Comparison of ENCODE assay signal across 8 mouse cellular contexts in the genomic region with DNA sequence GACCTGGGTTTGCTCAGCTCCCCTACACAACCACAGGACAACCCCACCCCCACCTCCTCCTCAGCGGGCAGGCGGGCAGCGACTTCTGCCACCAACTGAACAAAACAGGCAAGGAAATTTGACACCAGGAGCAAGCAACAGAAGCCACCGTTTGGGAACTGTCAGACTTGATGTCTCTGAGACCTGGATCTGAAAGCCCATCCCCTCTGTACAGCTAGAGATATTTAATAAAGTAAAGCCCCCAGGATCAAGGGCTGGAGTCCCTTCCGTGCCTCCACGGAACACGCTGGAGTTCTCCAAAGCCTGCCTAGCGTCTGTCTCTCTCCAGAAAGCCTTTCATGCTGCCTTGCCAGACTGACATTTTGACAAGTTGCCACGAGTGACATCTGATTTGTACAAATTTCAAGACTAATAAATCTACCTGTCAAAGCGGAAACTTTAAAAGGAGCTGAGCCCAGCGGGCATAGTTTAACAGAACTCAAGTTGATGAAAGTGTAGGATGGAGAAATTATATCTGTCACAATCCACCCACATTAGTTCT.
A peak's percentile ranks its signal among the peaks of the same experiment; 100 is the strongest.
DNase-seq lines count a peak whose midpoint lies in the region; ATAC-seq lines count a peak whose summit lies in the region.

No protein-coding gene starts in this region.

- H3K9ac ChIP-seq in kidney, embryonic 14.5 days (ENCODE audit: low read depth, low read length), result no peak overlapping the region
- no peak overlapping the region; the same call in 1 of the 2 replicates for H3K9ac ChIP-seq in embryonic facial prominence, embryonic 11.5 days (replicated peaks; ENCODE audit: low read length)
- no peak overlapping the region for H3K9ac ChIP-seq in limb, embryonic 11.5 days (ENCODE audit: low read length)

- no peaks in the 10 kb centered on the region for H3K9me3 ChIP-seq in kidney, embryonic 14.5 days (ENCODE audit: control insufficient read depth, low read length)
- H3K9me3 ChIP-seq in embryonic facial prominence, embryonic 11.5 days (replicated peaks; ENCODE audit: control insufficient read depth, low read length), result no peaks in the 10 kb centered on the region
- no peaks in the 10 kb centered on the region for H3K9me3 ChIP-seq in limb, embryonic 11.5 days (ENCODE audit: control insufficient read depth, low read length)

- no peak for ATAC-seq in kidney, embryonic 14.5 days (ENCODE audit: low FRiP score, low TSS enrichment)
- ATAC-seq in embryonic facial prominence, embryonic 11.5 days (replicated peaks; ENCODE audit: insufficient number of reproducible peaks, low FRiP score, low TSS enrichment, low read depth), result no peak; the same call in 1 of the 2 replicates
- ATAC-seq in limb, embryonic 11.5 days (ENCODE audit: insufficient number of reproducible peaks, low FRiP score, low TSS enrichment, low read depth), result 0 out of 2 replicates have a peak, but pooled peaks have one; percentile 49
- ATAC-seq in granulocyte monocyte progenitor cell, adult 5-6 weeks (replicated peaks; ENCODE audit: poor library complexity, severe bottlenecking), result no peak
- no peak for ATAC-seq in megakaryocyte, adult 5-6 weeks (ENCODE audit: poor library complexity, severe bottlenecking)

- H3K36me3 ChIP-seq in kidney, embryonic 14.5 days (ENCODE audit: control insufficient read depth, insufficient read depth, low read length), result no peaks in the 10 kb centered on the region
- H3K36me3 ChIP-seq in embryonic facial prominence, embryonic 11.5 days (replicated peaks; ENCODE audit: control insufficient read depth, insufficient read depth, low read depth, low read length), result no peaks in the 10 kb centered on the region
- no peaks in the 10 kb centered on the region for H3K36me3 ChIP-seq in limb, embryonic 11.5 days (ENCODE audit: control insufficient read depth, insufficient read depth, low read length)

- WGBS in kidney, embryonic 14.5 days, result 8% methylated on average over 11 of the region's 11 CpGs
- WGBS in embryonic facial prominence, embryonic 11.5 days, result 8% methylated on average over 11 of the region's 11 CpGs
- 1% methylated on average over 11 of the region's 11 CpGs for WGBS in limb, embryonic 11.5 days

- H3K4me1 ChIP-seq in kidney, embryonic 14.5 days (ENCODE audit: control insufficient read depth, insufficient read depth, low read length), result peaks cover 35% of the 10 kb centered on the region
- peaks cover 16% of the 10 kb centered on the region for H3K4me1 ChIP-seq in embryonic facial prominence, embryonic 11.5 days (ENCODE audit: control insufficient read depth, insufficient read depth, low read length)
- H3K4me1 ChIP-seq in limb, embryonic 11.5 days (ENCODE audit: control insufficient read depth, insufficient read depth, low read length), result peaks cover 40% of the 10 kb centered on the region

- H3K4me2 ChIP-seq in kidney, embryonic 14.5 days (replicated peaks; ENCODE audit: low read depth, low read length), result peak overlapping the region; percentile 15; the same call in 1 of the 2 replicates
- no peak overlapping the region; the same call in 1 of the 2 replicates for H3K4me2 ChIP-seq in embryonic facial prominence, embryonic 11.5 days (ENCODE audit: low read depth, low read length)
- peak overlapping the region; percentile 15; the same call in 1 of the 2 replicates for H3K4me2 ChIP-seq in limb, embryonic 11.5 days (ENCODE audit: low read depth, severe bottlenecking)

- no peak overlapping the region for H3K27ac ChIP-seq in kidney, embryonic 14.5 days (ENCODE audit: low read depth, low read length)
- H3K27ac ChIP-seq in embryonic facial prominence, embryonic 11.5 days (replicated peaks; ENCODE audit: low read depth, low read length), result no peak overlapping the region
- 0 out of 2 replicates have a peak overlapping the region, but pooled peaks have one; percentile 36 for H3K27ac ChIP-seq in limb, embryonic 11.5 days (replicated peaks; ENCODE audit: low read depth, low read length)

- no peak for DNase-seq in kidney, postnatal 25 days
- DNase-seq in cerebellum, postnatal 25 days, result peak; percentile 48 to 62
- peak; percentile 71 for DNase-seq in embryonic facial prominence, embryonic 11.5 days (ENCODE audit: low spot score)
- DNase-seq in limb, embryonic 11.5 days (ENCODE audit: low spot score), result peak; percentile 63
- DNase-seq in adrenal gland, postnatal 4 days (ENCODE audit: low spot score in 2 of 2), result no peak

- no peak overlapping the region for H3K4me3 ChIP-seq in kidney, embryonic 14.5 days (ENCODE audit: low read length)
- no peak overlapping the region for H3K4me3 ChIP-seq in embryonic facial prominence, embryonic 11.5 days (ENCODE audit: low read depth, low read length)
- H3K4me3 ChIP-seq in limb, embryonic 11.5 days (ENCODE audit: low read depth, low read length), result no peak overlapping the region

- peaks cover 5% of the 10 kb centered on the region; the same call in 1 of the 2 replicates for H3K27me3 ChIP-seq in kidney, embryonic 14.5 days (ENCODE audit: control insufficient read depth, insufficient read depth, low read length)
- 0 out of 2 replicates have a peak, but pooled peaks cover 3% of the 10 kb centered on the region for H3K27me3 ChIP-seq in embryonic facial prominence, embryonic 11.5 days (ENCODE audit: control insufficient read depth, insufficient read depth, low read length)
- H3K27me3 ChIP-seq in limb, embryonic 11.5 days (ENCODE audit: control insufficient read depth, insufficient read depth, low read length), result peaks cover 3% of the 10 kb centered on the region

Comparison
In these comparisons a context has a peak if more than half of its experiments do, and no peak if none do; other contexts are left out.
1. DNase-seq: peak in cerebellum, postnatal 25 days (2 of 2), embryonic facial prominence, embryonic 11.5 days (single experiment) and limb, embryonic 11.5 days (single experiment); none in kidney, postnatal 25 days (0 of 2) and adrenal gland, postnatal 4 days (0 of 2).